Mouse (Mus musculus): ENCODE measurements around the gene Plekha7.

Gene Plekha7

DNA sequence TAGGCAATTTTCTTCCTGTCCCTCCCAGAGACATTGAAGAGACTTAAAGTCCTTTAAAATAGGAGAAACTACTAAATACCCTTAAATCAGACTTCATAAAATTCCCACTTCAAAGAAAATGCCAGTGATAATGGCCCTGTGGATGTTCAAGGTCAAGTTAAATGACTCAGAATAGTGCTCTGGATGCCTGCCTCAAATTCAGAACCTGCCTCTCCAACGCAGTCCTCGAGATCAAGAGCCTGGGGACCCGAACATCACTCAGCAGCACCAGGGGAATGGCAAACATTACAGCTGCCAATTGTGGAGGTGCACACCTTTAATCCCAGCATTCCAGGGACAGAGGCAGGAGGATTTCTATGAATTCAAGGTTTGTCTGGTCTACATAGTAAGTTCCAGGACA, 56.7 kb downstream of the Plekha7 start:
- no peak for DNase-seq (ENCODE audit: low spot score)

- no peak for DNase-seq (ENCODE audit: low spot score)
Observed at GRCm38 (mm10) chr7:116248536-116248935, 59.6 kb downstream of the Plekha7 start.

DNA sequence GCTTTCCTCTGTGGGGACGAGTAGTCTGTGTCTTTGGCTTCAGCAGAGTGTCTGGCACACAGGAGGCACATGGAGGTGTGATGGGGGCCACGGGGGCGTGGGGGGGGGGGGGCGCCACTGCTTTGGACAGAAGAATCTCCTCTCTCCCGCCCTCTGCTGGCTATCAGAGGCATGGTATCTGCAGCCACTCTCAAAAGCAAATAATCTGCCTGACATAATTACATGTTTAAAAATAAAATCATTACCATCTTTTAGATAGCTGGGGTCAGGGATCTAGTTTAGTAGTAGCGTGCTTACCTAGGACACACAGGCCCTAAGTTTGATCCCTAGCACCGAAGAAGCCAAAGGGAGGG, 60.8 kb downstream of the Plekha7 start:
- no peak for DNase-seq (ENCODE audit: low spot score)

DNA sequence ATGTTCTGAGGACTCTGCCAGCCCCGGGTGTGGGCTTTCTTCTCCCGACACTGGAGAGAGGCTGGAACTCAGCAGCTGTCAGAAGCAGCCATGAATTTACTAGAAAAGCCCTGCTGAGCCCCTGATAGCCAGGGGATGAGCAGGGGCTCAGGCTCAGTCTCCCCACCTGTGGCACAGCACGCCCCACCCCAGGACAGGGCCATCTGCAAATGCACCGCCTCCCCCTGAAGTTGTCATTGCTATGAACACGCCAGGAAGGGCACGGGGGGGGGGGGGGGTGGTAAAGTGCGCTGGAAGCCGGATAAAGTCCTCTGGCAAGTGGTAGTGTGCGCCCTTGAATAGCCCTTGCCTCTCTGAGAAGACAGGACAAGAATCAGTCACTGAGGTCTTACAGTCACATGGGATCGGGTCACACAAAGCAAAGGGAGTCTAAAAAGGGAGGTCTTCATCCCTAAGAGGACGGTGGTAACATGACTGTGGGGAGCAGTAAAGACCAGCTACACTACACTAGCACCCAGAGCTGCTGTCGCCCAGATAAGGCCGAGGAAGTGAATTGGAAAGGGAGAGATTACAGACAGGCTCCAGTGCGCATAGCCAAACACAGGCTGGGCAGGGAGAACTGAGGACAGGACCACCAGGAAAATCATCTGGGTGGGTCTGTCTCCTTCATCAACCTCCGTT, 61.3 kb downstream of the Plekha7 start:
- DNase-seq (ENCODE audit: low spot score), result no peak

GRCm38 (mm10) chr7:116245815-116246695, 62.1 kb downstream of the Plekha7 start:
- no peak for DNase-seq (ENCODE audit: low spot score)

DNA sequence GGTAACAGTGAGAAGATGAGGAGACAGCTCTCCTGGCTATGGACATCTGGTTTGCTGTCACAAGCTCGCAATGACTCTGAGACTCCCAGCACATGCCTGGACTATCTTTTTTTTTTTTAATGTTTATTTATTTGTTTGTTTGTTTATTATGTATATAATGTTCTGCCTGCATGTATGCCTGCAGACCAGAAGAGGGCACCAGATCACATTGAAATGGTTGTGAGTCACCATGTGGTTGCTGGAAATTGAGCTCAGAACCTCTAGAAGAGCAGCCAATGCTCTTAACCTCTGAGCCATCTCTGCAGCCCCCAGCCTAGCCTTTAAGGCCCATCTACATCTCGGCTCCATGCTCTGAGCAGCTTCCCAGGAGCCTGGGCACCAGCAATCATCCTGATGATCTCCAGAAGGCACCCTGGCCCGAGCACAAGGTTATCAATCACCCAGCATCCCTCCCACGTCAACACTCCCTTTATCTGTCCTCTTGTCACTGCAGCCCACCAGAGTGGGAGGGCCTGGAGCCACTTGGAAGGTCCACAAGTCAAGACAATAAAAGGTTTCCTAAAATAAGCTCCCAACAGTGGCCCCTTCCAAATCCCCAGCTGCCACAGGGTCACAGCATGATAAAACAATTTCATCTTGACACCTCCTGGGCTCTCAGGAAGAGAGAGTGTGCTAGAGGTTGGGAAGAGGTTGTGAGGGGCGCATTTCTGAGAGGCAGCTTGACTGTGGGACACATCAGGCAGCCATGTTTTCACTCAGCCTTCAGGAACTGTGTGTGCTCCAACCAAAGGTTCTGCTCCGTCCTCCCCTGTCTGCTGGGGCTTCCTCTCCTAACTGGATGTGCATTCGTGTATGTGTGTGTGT, 63.6 kb downstream of the Plekha7 start:
- DNase-seq (ENCODE audit: low spot score), result no peak

- peak; percentile 57 for DNase-seq (ENCODE audit: low spot score)
Observed at GRCm38 (mm10) chr7:116242810-116243209, 65.4 kb downstream of the Plekha7 start.

GRCm38 (mm10) chr7:116241601-116242000, 66.6 kb downstream of the Plekha7 start:
- no peak for DNase-seq (ENCODE audit: low spot score)

GRCm38 (mm10) chr7:116240791-116241474, 67.2 kb downstream of the Plekha7 start:
- no peak for DNase-seq (ENCODE audit: low spot score)

DNA sequence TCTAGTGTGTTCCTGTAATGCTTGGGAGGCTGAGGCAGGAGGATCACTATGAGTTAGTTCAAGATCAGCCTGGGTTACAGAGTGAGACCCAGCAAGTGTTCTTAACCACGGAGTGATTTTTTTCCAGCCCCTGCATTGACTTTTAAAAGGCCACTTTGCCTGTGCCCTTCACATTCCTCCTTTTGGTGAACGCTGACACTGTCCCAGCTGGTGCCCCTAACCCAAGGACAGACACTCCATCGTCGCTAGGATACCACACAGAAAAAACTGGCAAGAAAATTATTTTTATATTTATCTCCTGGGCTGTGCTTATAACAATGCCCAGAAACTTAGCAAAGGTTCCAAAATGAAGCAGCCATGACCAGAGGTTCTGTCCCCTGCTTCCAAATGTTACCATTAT, 67.8 kb downstream of the Plekha7 start:
- DNase-seq (ENCODE audit: low spot score), result no peak

DNA sequence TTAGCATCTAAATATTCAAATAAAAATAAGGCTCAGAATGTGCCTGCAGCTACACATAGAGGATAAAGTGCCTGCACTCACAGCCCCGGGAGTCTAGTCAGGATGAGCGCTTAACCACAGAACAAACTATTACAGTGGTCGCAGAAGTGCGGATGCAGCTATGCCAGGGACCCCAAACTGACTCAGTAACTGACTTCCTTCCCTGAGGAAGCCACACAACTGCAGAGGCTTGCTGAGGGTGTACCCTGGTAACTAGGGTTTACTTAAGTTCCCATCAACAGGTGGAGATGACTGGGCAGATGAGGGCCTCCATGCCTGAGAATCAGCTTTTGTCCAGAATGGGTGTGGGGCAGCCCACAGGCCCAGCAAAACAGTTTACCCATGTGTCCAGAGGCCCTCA, 69.9 kb downstream of the Plekha7 start:
- no peak for DNase-seq (ENCODE audit: low spot score)

DNA sequence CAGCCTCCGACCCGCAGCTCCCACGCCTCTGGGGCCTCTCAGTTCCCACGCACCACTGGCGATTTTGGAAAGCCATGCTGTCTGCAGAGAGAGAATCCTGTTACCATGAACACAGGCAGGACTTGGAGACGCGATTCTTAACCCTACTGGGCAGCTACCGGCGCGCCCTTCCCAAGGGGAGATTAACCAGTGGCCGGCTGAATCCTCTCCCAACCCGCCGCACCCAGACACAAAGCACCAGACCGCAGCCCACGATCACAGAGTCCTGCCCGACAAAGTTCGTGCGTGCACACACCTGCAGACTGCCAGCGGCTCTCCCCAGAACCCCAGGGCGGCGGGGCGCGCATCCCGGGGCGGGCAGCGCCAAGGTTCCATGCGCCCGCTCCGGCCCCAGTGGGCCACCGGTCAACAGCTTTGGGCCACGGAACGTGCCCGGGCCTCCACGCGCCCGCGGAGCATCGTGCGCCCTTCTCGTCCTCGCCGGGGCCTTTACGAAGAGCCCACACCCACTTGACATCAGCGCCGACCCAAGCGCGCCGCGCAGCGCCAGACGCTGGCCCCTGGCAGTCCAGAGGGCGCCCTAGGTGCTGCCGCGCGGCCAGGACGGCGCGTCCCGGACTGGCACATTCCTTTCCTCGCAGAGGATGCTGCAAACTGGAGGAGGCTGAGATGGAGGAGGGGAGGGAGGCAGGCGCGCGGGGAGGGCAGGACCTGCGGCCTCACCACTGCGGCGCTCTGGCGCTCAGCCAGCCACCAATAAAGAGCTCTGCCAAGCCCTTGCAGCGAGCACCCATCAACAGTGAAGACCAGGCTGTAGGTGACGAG, 70.8 kb downstream of the Plekha7 start:
- DNase-seq (ENCODE audit: low spot score), result no peak

DNA sequence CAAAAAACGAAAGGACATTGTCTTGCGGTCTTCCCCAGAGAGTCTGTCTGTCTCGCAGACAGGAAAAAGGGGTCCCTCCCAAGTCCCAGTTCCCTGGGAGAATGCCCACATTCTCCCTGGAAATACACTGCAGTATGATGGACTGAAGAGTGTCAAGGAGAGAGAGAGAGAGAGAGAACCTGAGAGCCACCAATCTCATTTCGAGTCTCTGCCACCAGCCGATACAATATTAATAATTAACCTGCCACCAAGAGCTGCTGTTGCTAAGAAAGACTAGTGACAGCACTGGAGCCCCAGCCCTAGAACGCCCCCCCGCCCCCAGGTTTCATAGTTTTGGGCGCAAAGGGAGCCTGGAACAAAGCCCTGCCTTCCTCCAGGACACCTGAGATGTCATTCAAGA, 71.6 kb downstream of the Plekha7 start:
- DNase-seq (ENCODE audit: low spot score), result no peak

- DNase-seq (ENCODE audit: low spot score), result no peak
Observed at GRCm38 (mm10) chr7:116234287-116234806, 73.8 kb downstream of the Plekha7 start.

DNA sequence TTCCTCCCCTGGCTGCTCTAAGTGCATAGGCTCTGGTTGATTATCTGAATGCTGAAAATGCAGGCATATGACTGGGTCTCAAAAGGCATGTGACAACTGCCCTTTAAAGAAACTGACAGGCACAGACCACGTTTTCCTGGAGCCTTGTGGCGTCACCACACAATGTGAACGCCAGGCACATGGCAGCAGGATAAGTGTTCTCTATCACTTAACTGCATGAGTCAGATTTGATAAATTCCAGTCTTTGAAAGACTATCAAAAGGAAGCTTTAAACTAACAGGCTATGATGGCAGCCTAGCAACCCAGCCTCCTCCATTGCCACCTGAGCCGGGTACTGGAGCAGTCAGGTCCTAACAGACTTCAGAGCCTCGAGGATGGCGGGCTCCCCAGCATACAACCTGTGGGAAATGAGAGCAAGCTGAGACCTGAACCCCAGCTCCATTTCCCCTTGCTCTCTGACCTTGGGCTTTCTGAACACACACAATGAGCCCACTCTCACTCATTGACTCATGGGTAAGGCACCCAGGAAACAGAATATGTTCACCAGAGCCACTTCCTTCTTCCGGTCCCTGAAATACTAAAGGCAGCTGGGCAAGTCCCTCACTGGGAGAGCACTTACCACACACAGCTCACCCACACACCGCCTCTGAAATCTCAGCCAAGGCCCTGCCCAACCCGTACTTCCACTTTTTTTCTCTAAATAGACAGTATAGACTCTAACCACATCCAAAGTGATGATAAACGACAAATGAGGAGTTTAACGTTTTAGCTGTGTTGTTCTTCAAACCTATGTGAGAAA, 77.2 kb downstream of the Plekha7 start:
- no peak for DNase-seq (ENCODE audit: low spot score)

GRCm38 (mm10) chr7:116226877-116227282, 81.3 kb downstream of the Plekha7 start:
- DNase-seq (ENCODE audit: low spot score), result no peak

GRCm38 (mm10) chr7:116226316-116226715, 81.9 kb downstream of the Plekha7 start:
- no peak for DNase-seq (ENCODE audit: low spot score)

- no peak for DNase-seq (ENCODE audit: low spot score)
Observed at GRCm38 (mm10) chr7:116224543-116224942, 83.6 kb downstream of the Plekha7 start.

DNA sequence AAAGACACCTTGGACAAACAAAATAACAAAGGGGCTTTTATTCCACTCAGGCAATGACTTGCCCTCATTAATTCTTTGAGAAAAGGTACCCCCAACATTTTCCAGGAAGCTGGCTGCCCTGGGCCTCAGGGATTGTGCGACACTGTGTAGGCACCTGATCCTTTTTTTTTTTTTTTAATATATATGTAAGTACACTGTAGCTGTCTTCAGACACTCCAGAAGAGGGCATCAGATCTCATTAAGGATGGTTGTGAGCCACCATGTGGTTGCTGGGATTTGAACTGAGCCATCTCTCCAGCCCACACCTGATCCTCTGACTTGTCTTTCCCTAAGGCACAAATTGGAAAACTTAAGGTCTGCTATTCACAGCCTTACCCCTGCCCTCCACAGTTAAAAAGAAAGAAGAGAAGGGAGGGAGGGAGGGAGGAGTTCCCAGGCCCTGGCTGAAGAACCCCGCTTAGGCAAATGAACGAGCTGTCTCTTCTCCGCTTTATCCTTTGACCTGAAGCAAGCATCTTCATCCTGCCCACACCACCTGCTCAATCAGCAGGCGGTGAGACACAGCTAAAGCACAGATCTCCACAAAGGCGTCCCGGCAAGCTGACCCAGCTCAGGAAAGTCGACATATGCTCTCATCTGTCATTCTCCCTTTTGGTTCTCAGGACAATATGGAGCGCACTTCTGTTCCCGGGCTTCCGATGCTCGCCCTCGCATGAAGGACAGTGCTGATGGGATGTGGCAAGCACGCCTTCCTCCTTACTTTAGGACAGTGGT, 85.0 kb downstream of the Plekha7 start:
- no peak for DNase-seq (ENCODE audit: low spot score)

Data from yolk sac, embryonic 10.5 days (tissue).